Mouse (Mus musculus) kidney, postnatal 0 days (tissue): ENCODE data around the gene Slc45a3. TPM values are rescaled to one million over a fixed set of nuclear protein-coding genes. Genes with fewer than 3 reads are reported as not detected.

ENCODE experiments used
- ATAC-seq: fragments of 200-750 bp; cut with Nextera tagmentation; replicated peaks from 2 replicates; pipeline ENCODE4 v1.8.0; 2017; ENCODE audit warnings: low read depth, moderate number of reproducible peaks, moderate TSS enrichment, moderate library complexity; ENCODE audit not compliant: low FRiP score
- DNase-seq: peaks from one replicate; pipeline ENCODE4 v3.0.0-alpha.2; 2016; ENCODE audit warnings: low spot score
- H3K27ac ChIP-seq: fragments of 300-500 bp; sonication (generic); 2 replicates; pipeline ENCODE4 v1.5.1; 2014; ENCODE audit warnings: mild to moderate bottlenecking
- H3K27me3 ChIP-seq: fragments of 300-500 bp; sonication (generic); 2 replicates; pipeline ENCODE4 v1.6.1; 2014; ENCODE audit warnings: low read length, mixed read lengths; ENCODE audit not compliant: insufficient read depth
- H3K36me3 ChIP-seq: fragments of 300-500 bp; sonication (generic); 2 replicates; pipeline ENCODE4 v1.6.1; 2014; ENCODE audit warnings: low read length, mixed read lengths; ENCODE audit not compliant: insufficient read depth
- H3K4me1 ChIP-seq: fragments of 300-500 bp; sonication (generic); replicated peaks from 2 replicates; pipeline ENCODE4 v1.6.1; 2014; ENCODE audit warnings: antibody characterized with exemption, low read length, mixed read lengths; ENCODE audit not compliant: insufficient read depth
- H3K4me2 ChIP-seq: fragments of 300-500 bp; sonication (generic); 2 replicates; pipeline ENCODE4 v1.6.1; 2014; ENCODE audit warnings: mild to moderate bottlenecking, low read length, moderate library complexity, mixed read lengths
- H3K4me3 ChIP-seq: fragments of 300-500 bp; sonication (generic); replicated peaks from 2 replicates; pipeline ENCODE4 v1.5.1; 2014; ENCODE audit warnings: low read depth, low read length
- H3K9ac ChIP-seq: fragments of 300-500 bp; sonication (generic); 2 replicates; pipeline ENCODE4 v1.6.1; 2014; ENCODE audit warnings: low read depth, low read length
- H3K9me3 ChIP-seq: fragments of 300-500 bp; sonication (generic); replicated peaks from 2 replicates; pipeline ENCODE4 v1.6.1; 2016; ENCODE audit warnings: low read length, inconsistent platforms, mixed read lengths
- CTCF ChIP-seq: IDR thresholded peaks from 2 replicates; pipeline ENCODE4 v1.5.1; 2016; ENCODE audit warnings: antibody characterized with exemption, low read depth, mild to moderate bottlenecking, moderate library complexity
- whole genome bisulfite sequencing: fragments of 180-500 bp; shearing (Covaris S2); extraction: QIAGEN DNeasy Blood & Tissue Kit; methylation state at CpG from one replicate; pipeline ENCODE4 v1.1.7; 2014; 5-methylcytosine and 5-hydroxymethylcytosine counted together
- polyA plus RNA-seq: library from polyadenylated mRNA; unstranded; fragments of >200 nt; fragmentation: Nextera tagmentation; extraction: Ambion mirVana; gene quantifications from 2 replicates; pipeline ENCODE4 v1.2.1, GENCODE M21; 2015

Gene Slc45a3
- 9.1 and 10.1 TPM in 2 replicates for polyA plus RNA-seq

DNA sequence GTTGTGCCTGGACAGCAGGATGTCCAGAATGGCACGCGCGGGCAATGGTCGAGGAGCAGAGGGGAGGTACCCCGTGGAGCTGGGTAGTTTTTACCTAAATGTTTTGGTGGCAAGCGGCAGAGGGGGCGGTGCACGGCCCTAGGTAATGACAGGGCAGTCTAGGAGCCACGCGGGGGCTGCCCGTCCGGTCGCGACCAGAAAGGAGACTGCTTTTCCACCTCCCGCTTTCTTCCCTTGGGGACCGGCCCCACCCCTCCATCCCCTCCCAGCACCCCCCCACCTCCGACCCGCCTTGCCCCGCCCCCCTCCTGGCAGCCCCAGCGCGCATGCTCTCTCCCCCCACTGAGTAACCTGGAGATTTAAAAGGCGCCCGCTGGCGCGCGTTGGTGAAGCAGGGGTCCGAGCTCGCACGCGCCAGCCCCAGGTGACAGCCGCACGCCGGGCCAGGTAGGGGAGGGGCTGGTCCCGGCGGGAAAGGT lies at the start of gene Slc45a3:
Gene Slc45a3 (plus strand): TSS at position 362 of the 479 bp plus-strand sequence.
- Histone ChIP-seq H3K4me1 (peaks cover 17% of the 10 kb centered on the region; the same call in 1 of the 2 replicates), H3K4me3 (peak within 1 kb of the TSS; percentile 78), H3K27ac (peak within 1 kb of the TSS; percentile 47; the same call in 1 of the 2 replicates), H3K9me3 (no peaks in the 10 kb centered on the region), H3K4me2 (peak within 1 kb of the TSS; percentile 95), H3K9ac (peak within 1 kb of the TSS; percentile 71), H3K36me3 (no peaks in the 10 kb centered on the region), H3K27me3 (no peaks in the 10 kb centered on the region)
- peak; percentile 58 for ATAC-seq
- TF ChIP-seq CTCF, result no peak
- WGBS, result 0% methylated on average over 34 of the region's 35 CpGs
- DNase-seq, result peak; percentile 53

DNA sequence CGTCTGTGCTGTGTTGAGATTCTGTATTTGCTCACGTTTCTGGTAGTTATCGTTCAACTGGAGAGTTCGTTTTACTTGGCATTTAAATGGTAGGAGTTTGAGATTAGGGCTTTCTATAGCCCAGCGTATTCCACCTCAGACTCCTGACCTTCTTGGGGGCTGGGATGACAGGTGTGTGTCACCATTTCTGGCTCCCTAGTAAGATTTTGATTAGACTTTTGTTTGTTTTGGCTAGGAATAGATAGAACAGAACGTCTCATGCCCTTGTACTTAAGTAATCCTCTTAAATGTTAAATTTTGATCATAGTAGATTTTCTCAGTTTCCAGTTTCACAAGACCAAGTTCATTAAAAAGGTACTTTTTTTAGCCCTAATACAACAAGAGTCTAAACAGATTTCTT lies 45.1 kb upstream of the Slc45a3 start:
- DNase-seq (no peak), ATAC-seq (no peak)
- Histone ChIP-seq H3K9me3 (no peaks in the 10 kb centered on the region), H3K4me1 (peaks cover 11% of the 10 kb centered on the region; the same call in 1 of the 2 replicates), H3K27me3 (no peaks in the 10 kb centered on the region), H3K4me3 (no peak overlapping the region), H3K9ac (no peak overlapping the region), H3K27ac (no peak overlapping the region), H3K36me3 (peaks cover 23% of the 10 kb centered on the region), H3K4me2 (no peak overlapping the region)
- no peak for TF ChIP-seq CTCF
- WGBS, result 52% methylated on average over 6 of the region's 6 CpGs

DNA sequence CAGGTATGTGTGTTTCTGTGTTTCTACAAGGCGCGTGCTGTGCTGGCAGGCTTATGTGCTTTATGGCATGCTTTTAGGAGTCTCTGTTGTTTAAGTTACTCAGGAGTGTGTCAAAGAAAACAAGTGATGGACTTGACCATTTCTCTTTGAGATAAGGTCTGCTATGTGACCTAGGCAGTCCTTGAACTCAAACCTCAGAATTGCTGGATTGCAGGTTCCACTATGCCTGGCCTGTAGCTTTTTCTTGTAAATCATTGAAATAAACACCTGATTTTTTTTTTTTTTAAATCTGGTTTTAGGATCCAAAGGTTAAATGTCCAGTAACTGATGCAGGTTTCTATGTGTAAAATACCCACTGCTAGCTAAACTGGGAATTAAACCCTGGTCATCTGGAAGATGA lies 43.7 kb upstream of the Slc45a3 start:
- H3K27me3 ChIP-seq, result no peaks in the 10 kb centered on the region
- no peaks in the 10 kb centered on the region for H3K9me3 ChIP-seq
- ATAC-seq, result no peak
- 96% methylated on average over 2 of the region's 2 CpGs for WGBS
- no peak overlapping the region for H3K27ac ChIP-seq
- H3K9ac ChIP-seq, result no peak overlapping the region
- DNase-seq, result no peak
- no peak for TF ChIP-seq CTCF
- no peak overlapping the region for H3K4me2 ChIP-seq
- H3K4me1 ChIP-seq, result peaks cover 7% of the 10 kb centered on the region; the same call in 1 of the 2 replicates
- H3K4me3 ChIP-seq, result no peak overlapping the region
- peaks cover 34% of the 10 kb centered on the region for H3K36me3 ChIP-seq

GRCm38 (mm10) chr1:131922100-131922499 lies 40.7 kb upstream of the Slc45a3 start:
- TF ChIP-seq CTCF, result no peak
- Histone ChIP-seq H3K4me3 (no peak overlapping the region), H3K4me2 (no peak overlapping the region), H3K9ac (no peak overlapping the region), H3K36me3 (peaks cover 52% of the 10 kb centered on the region), H3K27ac (no peak overlapping the region), H3K9me3 (no peaks in the 10 kb centered on the region), H3K27me3 (no peaks in the 10 kb centered on the region), H3K4me1 (peaks cover 3% of the 10 kb centered on the region; the same call in 1 of the 2 replicates)
- no peak for ATAC-seq
- DNase-seq, result no peak
- WGBS, result 93% methylated on average over 3 of the region's 3 CpGs

DNA sequence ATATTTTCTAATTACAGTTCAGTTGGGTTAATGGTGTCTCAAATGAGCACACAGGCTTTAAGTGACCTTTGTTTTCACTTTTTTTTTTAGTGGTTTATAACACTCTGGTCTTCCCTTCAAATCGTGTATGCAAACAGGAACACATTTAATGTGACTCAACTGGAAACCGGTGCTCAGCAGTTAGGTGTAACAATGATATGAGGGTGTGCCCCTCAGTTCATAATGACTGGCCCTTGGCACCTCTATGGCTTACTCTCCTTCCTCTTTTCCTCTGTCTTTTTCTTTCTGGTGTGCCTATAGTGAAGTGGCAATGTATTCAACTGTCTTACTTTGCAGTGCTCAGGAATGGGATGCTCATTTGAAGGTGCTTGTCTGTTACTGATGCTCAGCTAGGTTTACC lies 29.3 kb upstream of the Slc45a3 start:
- H3K27ac ChIP-seq, result no peak overlapping the region
- no peak overlapping the region for H3K9ac ChIP-seq
- no peak for TF ChIP-seq CTCF
- DNase-seq, result no peak
- no peak for ATAC-seq
- no peak overlapping the region for H3K4me3 ChIP-seq
- H3K4me1 ChIP-seq, result no peaks in the 10 kb centered on the region
- no peaks in the 10 kb centered on the region for H3K27me3 ChIP-seq
- H3K4me2 ChIP-seq, result no peak overlapping the region
- peaks cover 36% of the 10 kb centered on the region for H3K36me3 ChIP-seq
- no peaks in the 10 kb centered on the region for H3K9me3 ChIP-seq
- 88% methylated on average over 2 of the region's 2 CpGs for WGBS

DNA sequence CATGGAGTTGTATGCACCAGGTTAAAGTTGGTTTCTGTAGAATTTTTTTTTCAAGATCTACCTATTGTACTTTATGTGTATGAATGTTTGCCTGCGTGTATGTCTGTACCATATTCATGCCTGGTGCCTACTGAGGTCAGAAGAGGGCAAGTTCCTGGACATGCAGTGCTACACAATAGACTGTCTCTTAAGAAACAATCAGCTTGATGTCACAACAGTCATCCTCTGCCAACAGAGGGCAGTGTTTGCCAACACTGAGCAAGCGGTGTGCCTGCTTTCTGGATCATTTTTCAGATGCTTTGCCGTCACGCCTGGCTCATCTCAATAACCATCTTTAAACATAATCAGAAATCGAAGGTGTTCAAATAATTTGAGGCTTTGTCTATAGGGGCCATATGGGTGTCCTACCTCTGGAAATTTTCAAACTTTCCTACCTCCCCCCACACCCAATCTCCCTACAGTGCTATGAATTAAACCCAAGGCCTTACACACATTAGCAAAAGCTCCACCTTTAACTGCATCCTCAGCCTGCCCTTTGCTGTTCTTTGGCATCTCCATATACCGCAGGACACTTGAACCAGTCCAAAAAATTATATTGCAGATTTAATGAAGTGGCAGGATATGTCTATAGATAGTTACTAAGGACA lies 25.0 kb upstream of the Slc45a3 start:
- ATAC-seq, result peak; percentile 33; the same call in 1 of the 2 replicates
- peak; percentile 90 for TF ChIP-seq CTCF
- Histone ChIP-seq H3K36me3 (peaks cover 7% of the 10 kb centered on the region; the same call in 1 of the 2 replicates), H3K27me3 (no peaks in the 10 kb centered on the region), H3K9ac (no peak overlapping the region), H3K4me3 (no peak overlapping the region), H3K4me2 (no peak overlapping the region), H3K27ac (no peak overlapping the region), H3K9me3 (no peaks in the 10 kb centered on the region), H3K4me1 (no peaks in the 10 kb centered on the region)
- 52% methylated on average over 6 of the region's 6 CpGs for WGBS
- peak; percentile 72 for DNase-seq
